Mouse (Mus musculus): ENCODE results near the gene Unc119b. TPM values are rescaled to one million over a fixed set of nuclear protein-coding genes. Genes with fewer than 3 reads are reported as not detected.
"Not testable (repeated sequence)": the region's sequence is repeated elsewhere in the genome, so short reads cannot be mapped to it uniquely, and the experiment has no call there.

Gene Unc119b
- polyA plus RNA-seq, 1 experiment = 1.3 TPM

- no peaks in the 10 kb centered on the region for H3K27me3 ChIP-seq (ENCODE audit: control insufficient read depth)
- no peak overlapping the region for H3K4me3 ChIP-seq (replicated peaks)
- no peak for TF ChIP-seq TAL1 (IDR thresholded peaks at IDR 0.05; ENCODE audit: low read length)
- TF ChIP-seq GATA1 (IDR thresholded peaks at IDR 0.05; ENCODE audit: low read length) = no peak
- H3K36me3 ChIP-seq (ENCODE audit: control insufficient read depth) = peaks cover 42% of the 10 kb centered on the region
- peaks cover 27% of the 10 kb centered on the region for H3K4me1 ChIP-seq (ENCODE audit: control insufficient read depth)
- H3K9me3 ChIP-seq (ENCODE audit: control insufficient read depth, low read length) = no peaks in the 10 kb centered on the region
Measured at GRCm38 (mm10) chr5:115152132-115152956, 17.6 kb upstream of the Unc119b start.

GRCm38 (mm10) chr5:115151457-115151856, 16.7 kb upstream of the Unc119b start:
- no peaks in the 10 kb centered on the region for H3K9me3 ChIP-seq (ENCODE audit: control insufficient read depth, low read length)
- H3K4me1 ChIP-seq (ENCODE audit: control insufficient read depth) = peaks cover 20% of the 10 kb centered on the region
- no peaks in the 10 kb centered on the region for H3K27me3 ChIP-seq (ENCODE audit: control insufficient read depth)
- peaks cover 50% of the 10 kb centered on the region for H3K36me3 ChIP-seq (ENCODE audit: control insufficient read depth)
- TF ChIP-seq GATA1 (IDR thresholded peaks at IDR 0.05; ENCODE audit: low read length) (no peak), TAL1 (IDR thresholded peaks at IDR 0.05; ENCODE audit: low read length) (no peak)
- no peak overlapping the region for H3K4me3 ChIP-seq (replicated peaks)

DNA sequence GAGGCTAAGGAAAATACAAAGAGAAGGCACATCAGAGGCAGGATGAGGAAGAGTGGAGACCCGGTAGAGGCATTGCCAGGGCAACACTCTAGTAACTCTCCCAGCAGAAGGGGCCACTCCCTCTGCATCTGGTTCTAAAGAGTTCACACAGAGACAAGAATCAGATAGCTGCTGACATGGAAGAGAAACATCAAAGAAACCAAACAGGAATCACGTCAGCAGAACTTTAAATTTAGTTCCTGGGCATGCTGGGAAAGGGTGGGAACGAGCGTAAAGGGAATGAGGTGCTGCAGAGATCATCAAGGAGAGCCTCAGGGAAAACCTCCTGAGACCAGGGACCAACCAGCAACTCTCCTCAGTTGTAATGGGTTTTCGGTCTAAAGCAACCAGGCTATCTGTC, 16.2 kb upstream of the Unc119b start:
- Histone ChIP-seq H3K9me3 (ENCODE audit: control insufficient read depth, low read length) (no peaks in the 10 kb centered on the region), H3K36me3 (ENCODE audit: control insufficient read depth) (peaks cover 55% of the 10 kb centered on the region), H3K4me1 (ENCODE audit: control insufficient read depth) (peaks cover 15% of the 10 kb centered on the region), H3K27me3 (ENCODE audit: control insufficient read depth) (no peaks in the 10 kb centered on the region), H3K4me3 (replicated peaks) (no peak overlapping the region)
- TF ChIP-seq GATA1 (IDR thresholded peaks at IDR 0.05; ENCODE audit: low read length) = no peak
- no peak for TF ChIP-seq TAL1 (IDR thresholded peaks at IDR 0.05; ENCODE audit: low read length)

- Histone ChIP-seq H3K9me3 (ENCODE audit: control insufficient read depth, low read length) (no peaks in the 10 kb centered on the region), H3K36me3 (ENCODE audit: control insufficient read depth) (peaks cover 60% of the 10 kb centered on the region), H3K4me3 (replicated peaks) (no peak overlapping the region), H3K27me3 (ENCODE audit: control insufficient read depth) (no peaks in the 10 kb centered on the region), H3K4me1 (ENCODE audit: control insufficient read depth) (peaks cover 4% of the 10 kb centered on the region)
- TF ChIP-seq TAL1 (IDR thresholded peaks at IDR 0.05; ENCODE audit: low read length) (no peak), GATA1 (IDR thresholded peaks at IDR 0.05; ENCODE audit: low read length) (no peak)
Measured at GRCm38 (mm10) chr5:115149675-115150459, 15.1 kb upstream of the Unc119b start.

- not testable (repeated sequence) for H3K4me3 ChIP-seq (replicated peaks); H3K27me3 ChIP-seq (ENCODE audit: control insufficient read depth); H3K4me1 ChIP-seq (ENCODE audit: control insufficient read depth); H3K9me3 ChIP-seq (ENCODE audit: control insufficient read depth, low read length)
- H3K36me3 ChIP-seq (ENCODE audit: control insufficient read depth) = peaks cover 65% of the 10 kb centered on the region
Measured at GRCm38 (mm10) chr5:115148872-115149271, 14.1 kb upstream of the Unc119b start.

DNA sequence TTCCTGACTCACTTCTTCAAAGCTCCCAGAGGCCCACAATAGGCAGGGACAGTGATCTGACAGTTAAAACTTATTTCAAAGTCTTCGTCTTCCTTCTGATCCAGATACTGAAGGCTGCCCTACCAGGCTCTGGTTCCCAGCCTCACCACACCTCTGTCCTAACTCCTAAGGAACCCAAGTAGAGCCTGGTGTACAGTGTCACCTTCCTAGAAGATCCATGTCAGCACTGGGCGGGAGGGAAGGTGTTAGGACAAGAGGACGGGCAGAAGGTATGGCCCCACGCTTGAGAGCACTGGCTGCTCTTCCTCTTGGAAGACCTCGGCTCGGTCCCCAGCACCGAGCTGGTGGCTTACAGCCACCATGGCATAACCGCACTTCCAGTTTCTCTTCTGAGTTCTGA, 13.6 kb upstream of the Unc119b start:
- no peaks in the 10 kb centered on the region for H3K27me3 ChIP-seq (ENCODE audit: control insufficient read depth)
- TF ChIP-seq TAL1 (IDR thresholded peaks at IDR 0.05; ENCODE audit: low read length) (no peak), GATA1 (IDR thresholded peaks at IDR 0.05; ENCODE audit: low read length) (no peak)
- no peak overlapping the region for H3K4me3 ChIP-seq (replicated peaks)
- peaks cover 66% of the 10 kb centered on the region for H3K36me3 ChIP-seq (ENCODE audit: control insufficient read depth)
- no peaks in the 10 kb centered on the region; the same call in 1 of the 2 replicates for H3K4me1 ChIP-seq (ENCODE audit: control insufficient read depth)
- no peaks in the 10 kb centered on the region for H3K9me3 ChIP-seq (ENCODE audit: control insufficient read depth, low read length)

DNA sequence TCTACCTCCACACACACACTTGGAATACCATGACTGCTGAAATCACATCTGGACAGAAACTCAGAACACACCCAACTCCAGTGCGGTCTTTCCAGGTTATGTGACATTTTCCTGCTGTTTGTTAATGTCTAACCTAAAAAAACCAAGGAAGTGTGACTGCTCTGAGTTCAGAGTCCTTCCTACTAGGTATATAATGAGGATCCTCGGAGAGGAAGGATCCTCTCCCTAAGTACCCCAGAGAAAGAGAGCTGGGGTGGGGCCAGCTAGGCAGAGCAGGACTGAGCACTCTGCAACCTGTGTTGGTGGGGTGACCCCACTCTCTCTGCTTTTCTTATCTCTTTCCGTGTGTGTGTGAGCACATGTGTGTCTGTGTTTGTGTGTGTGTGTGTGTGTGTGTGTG, 12.6 kb upstream of the Unc119b start:
- TF ChIP-seq TAL1 (IDR thresholded peaks at IDR 0.05; ENCODE audit: low read length) (no peak), GATA1 (IDR thresholded peaks at IDR 0.05; ENCODE audit: low read length) (no peak)
- Histone ChIP-seq H3K27me3 (ENCODE audit: control insufficient read depth) (no peaks in the 10 kb centered on the region), H3K36me3 (ENCODE audit: control insufficient read depth) (peaks cover 59% of the 10 kb centered on the region), H3K4me3 (replicated peaks) (no peak overlapping the region), H3K4me1 (ENCODE audit: control insufficient read depth) (no peaks in the 10 kb centered on the region; the same call in 1 of the 2 replicates), H3K9me3 (ENCODE audit: control insufficient read depth, low read length) (no peaks in the 10 kb centered on the region)

DNA sequence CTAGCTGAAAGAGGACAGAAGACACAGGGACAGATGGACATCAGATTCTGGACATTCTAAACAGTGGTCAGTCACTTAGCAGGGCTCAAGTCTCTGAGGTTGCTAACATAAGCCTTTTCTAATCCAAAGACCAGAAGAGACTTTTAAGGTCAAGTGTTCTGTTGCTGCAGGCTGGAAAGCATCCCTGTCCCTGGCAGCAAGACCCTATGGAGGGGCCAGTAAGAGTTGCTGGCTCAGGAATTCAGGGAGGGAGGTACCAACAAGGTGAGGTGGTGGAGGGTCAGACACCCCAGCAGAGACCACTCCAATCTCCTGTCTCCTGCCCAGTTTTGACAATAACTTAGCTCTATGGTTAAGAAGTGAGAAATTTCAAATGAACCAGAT, 12.0 kb upstream of the Unc119b start:
- H3K4me1 ChIP-seq (ENCODE audit: control insufficient read depth) = no peaks in the 10 kb centered on the region; the same call in 1 of the 2 replicates
- TF ChIP-seq TAL1 (IDR thresholded peaks at IDR 0.05; ENCODE audit: low read length) = no peak
- TF ChIP-seq GATA1 (IDR thresholded peaks at IDR 0.05; ENCODE audit: low read length) = no peak

GRCm38 (mm10) chr5:115145976-115146746, 11.4 kb upstream of the Unc119b start:
- Histone ChIP-seq H3K27me3 (ENCODE audit: control insufficient read depth) (no peaks in the 10 kb centered on the region), H3K4me1 (ENCODE audit: control insufficient read depth) (no peaks in the 10 kb centered on the region; the same call in 1 of the 2 replicates), H3K36me3 (ENCODE audit: control insufficient read depth) (peaks cover 57% of the 10 kb centered on the region), H3K9me3 (ENCODE audit: control insufficient read depth, low read length) (no peaks in the 10 kb centered on the region), H3K4me3 (replicated peaks) (no peak overlapping the region)
- TF ChIP-seq GATA1 (IDR thresholded peaks at IDR 0.05; ENCODE audit: low read length) (no peak), TAL1 (IDR thresholded peaks at IDR 0.05; ENCODE audit: low read length) (no peak)

More for the DNA sequence above, 12.0 kb upstream of the Unc119b start:
- H3K9me3 ChIP-seq (ENCODE audit: control insufficient read depth, low read length) = no peaks in the 10 kb centered on the region
- H3K4me3 ChIP-seq (replicated peaks) = no peak overlapping the region
- no peaks in the 10 kb centered on the region for H3K27me3 ChIP-seq (ENCODE audit: control insufficient read depth)
- H3K36me3 ChIP-seq (ENCODE audit: control insufficient read depth) = peaks cover 59% of the 10 kb centered on the region

Data from erythroblast, embryonic 14.5 days (primary cell).